Mouse (Mus musculus) CH12.LX (cell line): ENCODE data around the gene Rprd1b. TPM values are rescaled to one million over a fixed set of nuclear protein-coding genes. Genes with fewer than 3 reads are reported as not detected.

ENCODE experiments used
- DNase-seq: peaks from one replicate; pipeline ENCODE4 v3.0.0-alpha.2; 2013; ENCODE audit errors: extremely low read depth
- H3K27ac ChIP-seq: 2 replicates; pipeline ENCODE4 v1.5.1; 2012; ENCODE audit warnings: low read depth, mild to moderate bottlenecking, control low read depth, moderate library complexity; ENCODE audit not compliant: insufficient read depth
- H3K27me3 ChIP-seq: replicated peaks from 2 replicates; pipeline ENCODE3; 2012; ENCODE audit warnings: inconsistent platforms
- H3K36me3 ChIP-seq, 2 experiments: replicated peaks in 1 of 2; 2 replicates each; pipeline versions ENCODE3 to v1.6.1; 2012; ENCODE audit warnings: inconsistent platforms in 1 of 2, low read length in 1 of 2, mild to moderate bottlenecking in 1 of 2, mixed read lengths in 1 of 2, moderate library complexity in 1 of 2; ENCODE audit not compliant: control insufficient read depth in 1 of 2, insufficient read depth in 1 of 2
- H3K4me1 ChIP-seq, 2 experiments: 2 replicates each; pipeline ENCODE4 v1.6.1; 2012; ENCODE audit warnings: inconsistent platforms in 1 of 2, moderate library complexity in 1 of 2; ENCODE audit not compliant: insufficient read depth in 2 of 2, control insufficient read depth in 1 of 2
- H3K4me2 ChIP-seq: 2 replicates; pipeline ENCODE4 v1.6.1; 2012; ENCODE audit warnings: low read depth, mild to moderate bottlenecking, control low read depth; ENCODE audit not compliant: poor library complexity, insufficient read depth, severe bottlenecking
- H3K4me3 ChIP-seq, 3 experiments: fragments of 150-350 bp in 1 of 3; sonication (generic) in 1 of 3; replicated peaks in 1 of 3; 2 replicates each; pipeline versions ENCODE3 to v1.5.1; 2011 to 2012; ENCODE audit warnings: low read depth in 2 of 3, low read length in 2 of 3, mild to moderate bottlenecking in 2 of 3, moderate library complexity in 2 of 3, control low read depth in 1 of 3, improper control_type of control experiment in 1 of 3, inconsistent platforms in 1 of 3, mixed read lengths in 1 of 3; ENCODE audit not compliant: poor library complexity in 1 of 3
- H3K79me2 ChIP-seq: replicated peaks from 2 replicates; pipeline ENCODE4 v1.6.1; 2012; ENCODE audit warnings: mild to moderate bottlenecking, moderate library complexity; ENCODE audit not compliant: control insufficient read depth, poor library complexity, insufficient read depth, severe bottlenecking; ENCODE audit errors: extremely low read depth
- H3K9ac ChIP-seq: 2 replicates; pipeline ENCODE4 v1.6.1; 2012; ENCODE audit warnings: low read depth, mild to moderate bottlenecking, control low read depth, moderate library complexity; ENCODE audit not compliant: insufficient read depth
- H3K9me3 ChIP-seq: replicated peaks from 2 replicates; pipeline ENCODE3; 2012; ENCODE audit warnings: low read length, inconsistent platforms, mixed read lengths
- BHLHE40 ChIP-seq: IDR thresholded peaks from 2 replicates; pipeline ENCODE4 v1.6.1; 2011; ENCODE audit warnings: mild to moderate bottlenecking, low read depth, low read length, improper control_type of control experiment
- CHD1 ChIP-seq: IDR thresholded peaks from 2 replicates; pipeline ENCODE4 v1.6.1; 2012; ENCODE audit warnings: low read depth, low read length, improper control_type of control experiment, inconsistent platforms
- CTCF ChIP-seq, 2 experiments: IDR thresholded peaks in 1 of 2; conservative IDR thresholded peaks in 1 of 2; 2 replicates each; pipeline ENCODE4 v1.5.1; 2011 to 2012; ENCODE audit warnings: low read depth in 2 of 2, low read length in 2 of 2, improper control_type of control experiment in 1 of 2, inconsistent platforms in 1 of 2, mild to moderate bottlenecking in 1 of 2, moderate library complexity in 1 of 2
- EP300 ChIP-seq: IDR thresholded peaks from 2 replicates; pipeline ENCODE4 v1.6.1; 2011; ENCODE audit warnings: low read length, improper control_type of control experiment
- ETS1 ChIP-seq: conservative IDR thresholded peaks from 2 replicates; pipeline ENCODE4 v1.6.1; 2012; ENCODE audit warnings: low read depth, mild to moderate bottlenecking, inconsistent platforms, low read length, improper control_type of control experiment, moderate library complexity
- HCFC1 ChIP-seq: IDR thresholded peaks from 2 replicates; pipeline ENCODE4 v1.6.1; 2012; ENCODE audit warnings: low read depth, mild to moderate bottlenecking, inconsistent platforms, low read length, improper control_type of control experiment
- IRF4 ChIP-seq: IDR thresholded peaks from 2 replicates; pipeline ENCODE4 v1.6.1; 2014; ENCODE audit warnings: low read depth, mild to moderate bottlenecking, inconsistent platforms, low read length, improper control_type of control experiment
- JUND ChIP-seq: conservative IDR thresholded peaks from 2 replicates; pipeline ENCODE4 v1.6.1; 2011; ENCODE audit warnings: low read depth, low read length, improper control_type of control experiment
- MAFK ChIP-seq: IDR thresholded peaks from 2 replicates; pipeline ENCODE4 v1.6.1; 2011; ENCODE audit warnings: low read length, improper control_type of control experiment; ENCODE audit not compliant: insufficient replicate concordance
- MAX ChIP-seq: IDR thresholded peaks from 2 replicates; pipeline ENCODE4 v1.6.1; 2011; ENCODE audit warnings: low read length, improper control_type of control experiment
- MEF2A ChIP-seq: IDR thresholded peaks from 2 replicates; pipeline ENCODE4 v1.6.1; 2014; ENCODE audit warnings: low read depth, mild to moderate bottlenecking, inconsistent platforms, low read length, improper control_type of control experiment, borderline replicate concordance
- MYC ChIP-seq: IDR thresholded peaks from 2 replicates; pipeline ENCODE4 v1.6.1; 2011; ENCODE audit warnings: low read depth, mild to moderate bottlenecking, improper control_type of control experiment, low read length
- NELFE ChIP-seq: IDR thresholded peaks from 2 replicates; pipeline ENCODE4 v1.6.1; 2011; ENCODE audit warnings: low read depth, low read length, improper control_type of control experiment
- NRF1 ChIP-seq: IDR thresholded peaks from 2 replicates; pipeline ENCODE4 v1.6.1; 2014; ENCODE audit warnings: low read depth, mild to moderate bottlenecking, inconsistent platforms, low read length, improper control_type of control experiment, moderate library complexity
- PAX5 ChIP-seq: IDR thresholded peaks from 2 replicates; pipeline ENCODE4 v1.6.1; 2012; ENCODE audit warnings: low read length, inconsistent platforms, mixed read lengths
- RAD21 ChIP-seq: IDR thresholded peaks from 2 replicates; pipeline ENCODE4 v1.6.1; 2011; ENCODE audit warnings: low read depth, mild to moderate bottlenecking, low read length, improper control_type of control experiment, moderate library complexity
- SIN3A ChIP-seq: IDR thresholded peaks from 2 replicates; pipeline ENCODE4 v1.6.1; 2012; ENCODE audit warnings: low read length, improper control_type of control experiment, inconsistent platforms
- SMC3 ChIP-seq: IDR thresholded peaks from 2 replicates; pipeline ENCODE4 v1.6.1; 2011; ENCODE audit warnings: low read depth, low read length, improper control_type of control experiment
- TCF12 ChIP-seq: IDR thresholded peaks from 2 replicates; pipeline ENCODE4 v1.6.1; 2014; ENCODE audit warnings: low read depth, mild to moderate bottlenecking, inconsistent platforms, low read length, improper control_type of control experiment
- UBTF ChIP-seq: IDR thresholded peaks from 2 replicates; pipeline ENCODE4 v1.6.1; 2012; ENCODE audit warnings: low read depth, mild to moderate bottlenecking, inconsistent platforms, low read length, improper control_type of control experiment, moderate library complexity
- USF1 ChIP-seq: IDR thresholded peaks from 2 replicates; pipeline ENCODE4 v1.6.1; 2014; ENCODE audit warnings: low read depth, mild to moderate bottlenecking, inconsistent platforms, low read length, improper control_type of control experiment
- USF2 ChIP-seq: conservative IDR thresholded peaks from 2 replicates; pipeline ENCODE4 v1.6.1; 2011; ENCODE audit warnings: low read depth, low read length, improper control_type of control experiment
- ZKSCAN1 ChIP-seq: IDR thresholded peaks from 2 replicates; pipeline ENCODE4 v1.6.1; 2012; ENCODE audit warnings: low read depth, inconsistent platforms, low read length, improper control_type of control experiment, borderline replicate concordance
- ZMIZ1 ChIP-seq: IDR thresholded peaks from 2 replicates; pipeline ENCODE4 v1.6.1; 2012; ENCODE audit warnings: low read depth, mild to moderate bottlenecking, inconsistent platforms, low read length, improper control_type of control experiment
- dilution Hi-C: fragments of 300-500 bp; cut with MboI; formaldehyde crosslinking; loops from 2 replicates; pipeline ENCODE4 v1.14.3; 2020; ENCODE audit warnings: low sequenced_read_pairs; ENCODE audit not compliant: extremely low pct_unique_long_range_greater_than_20kb, extremely low pct_ligation_motif_present
- in situ Hi-C: fragments of 300-500 bp; cut with MboI; formaldehyde crosslinking; loops from 3 replicates; pipeline ENCODE4 v1.14.3; 2019; ENCODE audit warnings: low sequenced_read_pairs, low pct_ligation_motif_present, low pct_unique_long_range_greater_than_20kb, mixed read lengths
- polyA plus RNA-seq: library from polyadenylated mRNA; unstranded; fragments of >175 nt; gene quantifications from 2 replicates; pipeline ENCODE4 v1.2.1, GENCODE M21; 2012; ENCODE audit warnings: low read depth; ENCODE audit not compliant: insufficient read length
- total RNA-seq, 2 experiments: library from RNA; depleted of rRNA; stranded (reverse); fragments of 300-350 nt in 1 of 2; fragments of >200 nt in 1 of 2; gene quantifications; 2 replicates each; pipeline ENCODE4 v1.2.3; 2012 to 2014

The Rprd1b gene
- total and polyA plus RNA-seq, 3 experiments = 11.8 to 33.1 (median 16.4) TPM

DNA sequence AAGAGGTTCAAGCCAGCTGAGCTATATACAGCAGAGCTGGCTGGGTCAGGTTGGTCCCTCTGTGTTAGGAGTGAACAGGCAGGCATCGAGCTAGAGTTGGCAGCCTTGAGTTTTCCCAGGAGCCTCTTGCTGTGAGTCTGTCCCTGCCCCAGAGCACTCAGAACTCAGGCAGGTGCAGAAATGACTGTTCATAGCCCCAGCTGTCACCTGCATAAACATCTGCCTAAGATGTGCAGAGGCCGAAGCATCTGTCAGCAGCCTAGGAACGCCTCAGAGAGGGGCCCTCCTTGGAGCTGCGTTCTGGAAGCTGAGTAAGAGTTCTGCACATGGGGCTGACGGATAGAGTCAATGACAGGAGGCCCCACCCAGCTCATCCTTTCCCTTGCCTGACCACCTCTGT lies 86.6 kb downstream of the Rprd1b start:
- Histone ChIP-seq H3K9me3 (no peaks in the 10 kb centered on the region), H3K79me2 (no peaks in the 10 kb centered on the region), H3K9ac (no peak overlapping the region), H3K4me3 (no peak overlapping the region), H3K4me1 (peaks cover 0 to 18% of the 10 kb centered on the region in 2 experiments; a peak in 2 of 4 replicates), H3K27ac (no peak overlapping the region), H3K4me2 (no peak overlapping the region), H3K36me3 (no peaks in the 10 kb centered on the region), H3K27me3 (peaks cover 43% of the 10 kb centered on the region)
- dilution Hi-C loops = no loop called here
- TF ChIP-seq MEF2A = no peak
- TF ChIP-seq TCF12 = peak; percentile 92
- TF ChIP-seq USF2 = no peak
- TF ChIP-seq USF1 = no peak
- TF ChIP-seq ZKSCAN1 = no peak
- TF ChIP-seq EP300 = peak; percentile 35; the same call in 1 of the 2 replicates
- peak; percentile 29; the same call in 1 of the 2 replicates for TF ChIP-seq BHLHE40
- no peak for TF ChIP-seq MAX
- TF ChIP-seq NELFE = no peak
- 0 out of 2 replicates have a peak, but pooled peaks have one; percentile 20 for TF ChIP-seq JUND
- 0 out of 2 replicates have a peak, but pooled peaks have one; percentile 19 for TF ChIP-seq IRF4
- DNase-seq = peak; percentile 45
- in situ Hi-C loops = no loop called here

GRCm38 (mm10) chr2:158115838-158116453 lies 87.6 kb downstream of the Rprd1b start:
- no peak overlapping the region for H3K27ac ChIP-seq
- no peaks in the 10 kb centered on the region for H3K79me2 ChIP-seq
- no peak overlapping the region for H3K4me3 ChIP-seq
- H3K9ac ChIP-seq = no peak overlapping the region
- peaks cover 0 to 18% of the 10 kb centered on the region in 2 experiments; a peak in 2 of 4 replicates for H3K4me1 ChIP-seq
- TF ChIP-seq SMC3 (no peak), MAX (no peak), CHD1 (no peak), ZMIZ1 (no peak), TCF12 (no peak), HCFC1 (no peak), PAX5 (no peak), ETS1 (no peak), BHLHE40 (no peak), RAD21 (no peak), CTCF (conservative IDR thresholded peaks at IDR 0.05 in 1 of 2, IDR thresholded peaks at IDR 0.05 in 1 of 2; ENCODE audit: low read depth in 2 of 2, low read length in 2 of 2) (no peak), NRF1 (no peak), USF2 (no peak), MYC (no peak), IRF4 (no peak), UBTF (no peak), MAFK (no peak), SIN3A (no peak), MEF2A (no peak)
- TF ChIP-seq, all 38 proteins: peak for 0
- in situ Hi-C loops (no loop called here), dilution Hi-C loops (no loop called here)
- no peak for DNase-seq
- Histone ChIP-seq H3K4me2 (no peak overlapping the region), H3K9me3 (no peaks in the 10 kb centered on the region), H3K27me3 (peaks cover 53% of the 10 kb centered on the region), H3K36me3 (no peaks in the 10 kb centered on the region)
